Mouse (Mus musculus) bone marrow macrophage, adult 2 months (primary cell): ENCODE measurements around the gene Grhl3. TPM values are rescaled to one million over a fixed set of nuclear protein-coding genes. Genes with fewer than 3 reads are reported as not detected.

Experiments used
- H3K27ac ChIP-seq: 2 replicates; pipeline ENCODE4 v1.5.1; 2012; ENCODE audit warnings: low read depth, low read length; ENCODE audit not compliant: insufficient read depth
- H3K4me1 ChIP-seq: 2 replicates; pipeline ENCODE4 v1.6.1; 2012; ENCODE audit warnings: low read length; ENCODE audit not compliant: control insufficient read depth, insufficient read depth
- H3K4me3 ChIP-seq: 2 replicates; pipeline ENCODE4 v1.5.1; 2012; ENCODE audit warnings: mild to moderate bottlenecking, low read length, moderate library complexity; ENCODE audit not compliant: insufficient read depth
- CTCF ChIP-seq: IDR thresholded peaks from 2 replicates; pipeline ENCODE4 v1.5.1; 2012; ENCODE audit warnings: low read depth, mild to moderate bottlenecking, low read length, moderate library complexity
- POLR2A ChIP-seq: IDR thresholded peaks from 2 replicates; pipeline ENCODE4 v1.6.1; 2012; ENCODE audit warnings: mild to moderate bottlenecking, low read depth, low read length, borderline replicate concordance
- polyA plus RNA-seq: library from polyadenylated mRNA; stranded (reverse); fragments of >200 nt; gene quantifications from 2 replicates; pipeline ENCODE4 v1.2.4, GENCODE M21; 2012; ENCODE audit not compliant: missing spikeins, insufficient read depth, insufficient read length

Gene Grhl3
- polyA plus RNA-seq, 1 experiment: not detected

DNA sequence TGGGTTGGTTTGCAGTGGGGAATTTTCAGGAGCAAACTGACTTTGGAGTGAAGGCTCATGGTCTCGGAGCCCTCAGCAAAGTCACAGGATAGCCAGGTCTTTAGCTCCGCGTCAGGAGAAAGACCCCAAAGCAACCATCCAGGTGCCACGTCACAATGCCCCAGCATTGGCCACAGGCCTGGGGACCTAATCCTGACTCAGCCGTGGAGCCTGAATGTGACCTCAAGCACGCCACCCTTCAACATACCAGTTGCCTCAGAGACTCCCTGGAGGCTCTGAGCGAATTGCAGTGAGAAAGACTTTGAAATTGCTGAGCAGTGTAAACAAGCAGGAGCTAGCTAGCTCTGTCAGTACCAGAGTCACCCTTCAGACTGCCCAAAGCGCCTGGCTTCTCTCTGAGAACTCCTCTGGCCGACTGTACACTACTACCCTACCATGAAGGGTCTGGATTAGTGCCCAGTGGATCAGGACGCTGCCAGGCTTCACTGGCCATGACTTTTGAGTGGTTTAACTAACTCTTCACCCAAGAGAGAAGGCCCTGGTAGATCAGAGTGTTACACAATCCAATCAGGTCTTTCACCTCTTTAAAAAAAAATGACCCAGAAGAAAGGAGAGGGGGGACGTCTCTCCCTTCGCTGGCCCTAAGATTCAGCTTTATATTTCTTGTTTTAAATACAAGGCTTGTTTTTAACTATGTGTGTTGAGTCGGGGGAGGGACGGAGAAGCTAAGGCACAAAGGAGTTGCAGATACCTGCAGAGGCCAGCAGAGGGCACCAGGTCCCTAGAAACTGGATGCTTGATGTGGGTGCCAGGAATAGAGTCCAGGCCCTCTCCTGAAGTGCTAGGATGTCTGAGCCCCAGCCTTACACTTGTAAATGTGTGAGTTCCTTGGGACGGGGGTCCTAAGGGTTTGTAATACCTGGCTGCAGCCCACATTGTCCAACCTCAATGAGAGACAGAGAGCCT is 56.8 kb downstream of the Grhl3 start:
- H3K4me1 ChIP-seq: no peaks in the 10 kb centered on the region
- no peak overlapping the region for H3K4me3 ChIP-seq
- no peak for TF ChIP-seq POLR2A
- TF ChIP-seq CTCF: peak; percentile 79
- no peak overlapping the region for H3K27ac ChIP-seq

DNA sequence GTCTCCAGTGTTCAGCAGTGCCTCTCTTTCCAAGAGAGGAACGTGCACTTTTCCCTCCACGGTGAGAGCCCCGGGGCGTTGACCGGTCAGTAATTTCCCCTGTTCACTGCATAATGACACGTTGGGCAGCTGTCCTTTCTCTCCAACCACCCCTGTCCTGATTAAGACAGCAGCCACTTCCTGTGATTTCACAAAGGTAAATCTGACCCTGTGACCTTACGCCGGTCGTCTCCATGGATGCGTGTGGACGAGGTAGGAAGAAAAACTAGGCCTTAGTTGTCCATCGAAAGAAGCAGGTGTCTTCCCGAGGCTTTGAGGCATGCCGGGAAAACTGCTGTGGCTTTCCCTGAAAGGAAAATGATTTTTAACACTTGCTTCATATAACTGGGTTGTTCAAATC is 58.5 kb downstream of the Grhl3 start:
- peaks cover 4% of the 10 kb centered on the region; the same call in 1 of the 2 replicates for H3K4me1 ChIP-seq
- TF ChIP-seq CTCF (no peak), POLR2A (no peak)
- H3K27ac ChIP-seq: no peak overlapping the region
- no peak overlapping the region for H3K4me3 ChIP-seq

DNA sequence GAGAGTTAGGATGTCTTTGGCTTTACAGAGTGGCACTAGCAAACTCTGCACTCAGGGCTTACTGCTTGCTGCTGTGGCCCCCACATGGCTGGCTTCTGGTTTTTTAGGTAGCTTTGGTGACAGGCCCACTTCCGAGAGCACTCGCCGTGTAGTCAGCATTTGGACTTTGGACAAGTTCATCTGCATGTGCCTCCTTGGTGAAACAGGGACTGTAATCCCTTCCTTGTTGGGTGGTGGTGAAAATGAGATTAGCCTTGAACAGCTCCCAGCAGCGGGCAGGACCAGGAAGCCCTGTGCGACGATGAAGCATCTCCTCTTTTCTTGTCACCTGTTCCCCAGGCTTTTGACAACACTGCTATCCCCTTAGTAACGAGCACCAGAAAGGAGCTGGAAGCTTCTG is 59.6 kb downstream of the Grhl3 start:
- Histone ChIP-seq H3K27ac (no peak overlapping the region), H3K4me1 (peaks cover 4% of the 10 kb centered on the region; the same call in 1 of the 2 replicates), H3K4me3 (no peak overlapping the region)
- TF ChIP-seq CTCF (no peak), POLR2A (no peak)

DNA sequence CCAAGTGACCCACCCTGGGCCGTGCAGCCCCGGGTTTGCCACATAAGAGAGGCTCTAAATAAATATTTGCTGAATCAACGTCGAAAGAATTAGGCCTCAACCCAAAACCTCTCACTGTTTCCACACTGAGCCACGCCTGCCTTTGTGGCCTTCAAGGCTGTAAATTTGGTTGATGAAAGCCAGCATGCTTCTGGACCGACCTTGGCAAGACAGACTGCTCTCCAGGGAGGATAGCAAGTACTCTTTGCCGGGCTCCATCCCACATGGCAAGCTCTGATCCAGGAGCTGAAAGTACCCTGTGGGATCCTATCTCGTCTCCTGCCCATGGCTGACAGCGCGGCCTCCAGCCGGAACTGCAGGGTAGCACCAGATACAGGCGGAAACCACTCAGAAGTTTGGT is 63.9 kb downstream of the Grhl3 start:
- H3K4me1 ChIP-seq: peaks cover 9% of the 10 kb centered on the region; the same call in 1 of the 2 replicates
- TF ChIP-seq CTCF (no peak), POLR2A (no peak)
- H3K27ac ChIP-seq: no peak overlapping the region
- H3K4me3 ChIP-seq: no peak overlapping the region

DNA sequence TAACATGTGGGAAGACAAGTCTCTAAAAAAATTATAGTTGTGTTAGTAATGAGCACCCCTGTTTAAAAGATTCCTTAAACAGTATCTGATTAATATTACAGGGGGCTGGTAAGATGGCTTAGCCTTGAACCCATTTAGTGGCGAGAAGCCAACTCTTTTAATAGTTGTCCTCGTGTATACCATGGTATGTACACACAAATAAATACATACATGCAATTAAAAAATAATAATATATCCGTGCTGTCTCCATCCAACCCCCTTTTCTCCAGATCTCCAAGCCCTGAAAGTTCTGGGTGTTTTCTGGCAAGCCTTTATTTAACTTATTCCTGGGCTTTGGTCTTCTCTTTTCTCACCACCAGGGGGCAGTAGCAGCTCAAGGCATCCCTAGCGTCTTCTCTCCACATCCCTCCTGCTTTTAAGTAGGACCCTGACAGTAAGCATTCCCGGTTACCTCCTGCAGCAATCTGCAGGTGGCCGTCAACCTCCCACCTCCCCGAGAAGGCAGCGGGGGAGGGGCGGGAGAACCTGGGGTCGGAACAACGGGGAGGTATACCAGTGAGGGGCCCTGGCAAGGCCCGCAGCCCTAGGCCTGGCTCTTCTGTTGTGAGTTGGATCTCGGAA is 64.9 kb downstream of the Grhl3 start:
- peak; percentile 86 for TF ChIP-seq CTCF
- no peak for TF ChIP-seq POLR2A
- Histone ChIP-seq H3K4me1 (peaks cover 9% of the 10 kb centered on the region; the same call in 1 of the 2 replicates), H3K27ac (no peak overlapping the region)

DNA sequence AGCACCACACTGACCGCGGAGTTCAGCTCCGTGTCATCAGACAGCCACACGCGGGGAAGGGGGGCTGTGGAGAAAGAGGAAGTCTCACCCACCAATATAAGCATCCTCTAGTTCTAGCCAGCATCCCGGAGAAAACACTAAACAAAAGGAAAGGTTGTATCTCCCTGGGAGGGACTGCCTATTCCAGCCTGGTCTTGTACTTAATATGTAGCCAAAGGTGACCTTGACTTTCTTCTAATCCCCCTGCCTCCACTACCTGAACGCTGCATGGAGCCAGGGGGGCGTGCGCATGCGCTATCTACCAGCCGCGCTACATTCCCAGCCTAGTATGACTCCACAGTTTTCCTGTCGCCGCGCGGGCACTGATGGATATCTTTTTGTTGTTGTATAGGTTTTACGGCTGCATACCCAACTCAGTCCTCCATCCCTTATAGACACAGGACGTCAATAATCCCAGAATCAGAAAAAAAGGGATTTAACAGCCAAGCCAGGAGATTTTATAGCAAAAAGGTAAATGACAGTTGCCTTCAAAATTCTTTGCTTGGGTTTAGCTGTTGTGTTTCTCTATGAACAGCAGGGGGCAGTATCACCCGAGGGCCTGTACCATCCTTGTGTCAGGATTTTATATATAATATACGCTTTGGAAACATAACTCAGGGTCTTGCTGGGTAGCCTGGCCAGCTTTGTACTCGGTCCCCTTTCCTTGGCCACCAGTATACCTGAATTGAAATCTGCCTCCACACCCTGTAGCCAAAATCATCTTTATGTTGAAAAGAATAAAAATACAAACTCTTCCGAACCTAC is 65.7 kb downstream of the Grhl3 start:
- TF ChIP-seq CTCF (peak; percentile 27; the same call in 1 of the 2 replicates), POLR2A (no peak)
- H3K4me1 ChIP-seq: peaks cover 9% of the 10 kb centered on the region; the same call in 1 of the 2 replicates
- H3K27ac ChIP-seq: no peak overlapping the region
- H3K4me3 ChIP-seq: no peak overlapping the region

More for the DNA sequence above, 64.9 kb downstream of the Grhl3 start:
- no peak overlapping the region for H3K4me3 ChIP-seq

DNA sequence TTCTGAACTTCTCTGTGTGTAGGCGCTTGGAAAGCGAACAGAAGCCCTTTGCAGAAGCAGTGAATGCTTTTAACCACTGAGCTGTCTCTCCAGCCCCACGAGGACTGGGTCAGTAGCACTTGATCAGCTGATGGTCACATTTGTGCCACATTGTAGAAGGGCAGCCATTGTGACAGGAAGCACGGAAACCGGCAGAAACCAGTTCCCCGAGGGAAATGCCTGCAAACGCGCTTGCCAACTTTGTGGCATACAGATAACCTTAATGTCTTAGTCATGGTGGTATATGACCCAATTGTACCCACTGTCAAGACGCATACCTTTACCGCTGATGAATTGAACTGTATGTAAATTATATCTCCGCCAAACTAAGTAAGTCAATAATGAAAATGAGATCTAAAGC is 67.6 kb downstream of the Grhl3 start:
- H3K27ac ChIP-seq: no peak overlapping the region
- no peak overlapping the region for H3K4me3 ChIP-seq
- TF ChIP-seq POLR2A (no peak), CTCF (no peak)
- peaks cover 5% of the 10 kb centered on the region; the same call in 1 of the 2 replicates for H3K4me1 ChIP-seq

DNA sequence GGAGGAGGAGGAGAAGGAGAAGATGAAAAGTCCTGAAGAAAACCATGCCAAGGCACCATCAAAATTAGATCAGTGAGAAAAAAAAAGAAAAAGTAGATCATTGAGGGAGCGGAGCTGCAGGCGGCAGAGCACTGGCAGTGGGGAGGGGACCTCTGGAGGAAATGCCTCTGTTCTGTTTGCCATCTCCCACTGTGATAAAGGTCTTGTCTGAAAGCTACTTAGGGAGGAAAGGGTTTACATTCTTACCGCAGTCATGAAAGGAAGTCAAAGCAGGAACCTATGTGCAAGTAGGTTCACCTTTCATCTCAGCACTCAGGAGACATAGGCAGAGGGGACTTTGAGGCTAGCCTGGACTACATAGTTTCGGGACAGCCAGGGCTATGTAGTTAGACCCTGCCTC is 71.8 kb downstream of the Grhl3 start:
- TF ChIP-seq POLR2A (no peak), CTCF (no peak)
- no peak overlapping the region for H3K27ac ChIP-seq
- H3K4me3 ChIP-seq: no peak overlapping the region
- peaks cover 5% of the 10 kb centered on the region; the same call in 1 of the 2 replicates for H3K4me1 ChIP-seq

DNA sequence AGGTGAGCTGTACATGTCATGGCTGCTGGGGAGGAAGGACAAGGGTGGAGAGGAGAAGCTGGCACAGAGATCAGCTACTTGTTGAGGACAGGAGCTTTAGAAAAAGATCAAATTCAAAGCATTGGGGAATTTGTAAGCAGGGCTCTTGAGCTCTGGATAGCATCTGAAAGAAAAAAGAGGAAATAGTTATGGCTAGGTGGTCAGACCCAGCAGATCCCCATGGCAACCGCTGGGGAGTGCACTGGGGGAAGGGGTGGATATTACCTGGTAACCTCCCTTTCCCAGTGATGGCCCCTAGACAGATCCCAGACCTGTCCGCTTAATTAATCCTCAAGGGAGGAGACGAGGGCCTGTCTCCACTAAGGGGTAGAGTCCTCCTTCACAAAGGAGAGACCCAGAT is 73.6 kb downstream of the Grhl3 start:
- TF ChIP-seq CTCF (no peak), POLR2A (no peak)
- H3K4me3 ChIP-seq: no peak overlapping the region
- no peak overlapping the region for H3K27ac ChIP-seq
- H3K4me1 ChIP-seq: no peaks in the 10 kb centered on the region; the same call in 1 of the 2 replicates

DNA sequence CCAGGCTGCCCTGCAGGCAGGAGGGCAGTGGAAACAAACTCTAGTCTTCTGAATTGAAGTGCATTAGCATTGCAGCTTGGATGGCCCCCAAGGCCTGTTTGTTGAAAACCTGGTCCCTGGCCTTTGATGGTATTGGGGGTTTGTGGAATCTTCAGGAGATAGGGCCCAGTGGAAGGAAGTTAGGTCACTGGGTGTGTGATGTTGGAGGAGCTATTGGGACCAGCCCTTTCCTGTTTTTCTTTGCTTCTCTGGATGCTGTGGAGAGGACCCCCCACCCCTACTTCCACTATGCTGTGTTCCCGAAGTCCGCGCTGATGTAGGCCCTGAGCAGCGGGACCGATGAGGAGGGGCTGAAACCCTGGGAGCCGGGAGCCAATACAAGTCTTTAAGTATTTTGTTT is 75.3 kb downstream of the Grhl3 start:
- Histone ChIP-seq H3K4me3 (no peak overlapping the region), H3K27ac (no peak overlapping the region), H3K4me1 (peaks cover 5% of the 10 kb centered on the region)
- no peak for TF ChIP-seq POLR2A
- no peak for TF ChIP-seq CTCF
